Mouse (Mus musculus) frontal cortex, postnatal 25 days (tissue): ENCODE measurements around the gene Mast4.

ENCODE experiments used
- DNase-seq, 2 experiments: peaks; one replicate each; pipeline ENCODE4 v3.0.0; 2022; ENCODE audit warnings: low spot score in 2 of 2

Mast4 gene

GRCm38 (mm10) chr13:102931951-102932350, 402.3 kb downstream of the Mast4 start:
- no peak for DNase-seq

GRCm38 (mm10) chr13:102925844-102926598, 408.3 kb downstream of the Mast4 start:
- DNase-seq, result no peak

- DNase-seq, result no peak
Measured at GRCm38 (mm10) chr13:102919741-102920140, 414.6 kb downstream of the Mast4 start.

- no peak for DNase-seq
Measured at GRCm38 (mm10) chr13:102918616-102919015, 415.7 kb downstream of the Mast4 start.

- no peak for DNase-seq
Measured at GRCm38 (mm10) chr13:102915341-102915740, 419.0 kb downstream of the Mast4 start.

- DNase-seq, result no peak
Measured at GRCm38 (mm10) chr13:102914800-102915199, 419.5 kb downstream of the Mast4 start.

GRCm38 (mm10) chr13:102913919-102914318, 420.4 kb downstream of the Mast4 start:
- DNase-seq, result no peak

GRCm38 (mm10) chr13:102912867-102913266, 421.4 kb downstream of the Mast4 start:
- DNase-seq, result no peak

GRCm38 (mm10) chr13:102909654-102910418, 424.5 kb downstream of the Mast4 start:
- no peak for DNase-seq

- no peak for DNase-seq
Measured at GRCm38 (mm10) chr13:102906661-102907009, 427.7 kb downstream of the Mast4 start.

GRCm38 (mm10) chr13:102906004-102906660, 428.2 kb downstream of the Mast4 start:
- peak; percentile 37 to 62 for DNase-seq

- no peak for DNase-seq
Measured at GRCm38 (mm10) chr13:102905361-102905950, 428.8 kb downstream of the Mast4 start.

GRCm38 (mm10) chr13:102903689-102904088, 430.6 kb downstream of the Mast4 start:
- DNase-seq, result no peak

- no peak for DNase-seq
Measured at GRCm38 (mm10) chr13:102902123-102902522, 432.2 kb downstream of the Mast4 start.

GRCm38 (mm10) chr13:102900531-102900930, 433.8 kb downstream of the Mast4 start:
- DNase-seq, result no peak

- no peak for DNase-seq
Measured at GRCm38 (mm10) chr13:102900083-102900420, 434.2 kb downstream of the Mast4 start.

- DNase-seq, result no peak
Measured at GRCm38 (mm10) chr13:102899253-102900082, 434.8 kb downstream of the Mast4 start.

- no peak for DNase-seq
Measured at GRCm38 (mm10) chr13:102898374-102899131, 435.7 kb downstream of the Mast4 start.

GRCm38 (mm10) chr13:102896322-102896721, 438.0 kb downstream of the Mast4 start:
- no peak for DNase-seq

GRCm38 (mm10) chr13:102895894-102896293, 438.4 kb downstream of the Mast4 start:
- DNase-seq, result no peak
